Mouse (Mus musculus): Measurements from ENCODE around the gene Cdkl4. TPM values are rescaled to one million over a fixed set of nuclear protein-coding genes. Genes with fewer than 3 reads are reported as not detected.
A peak's percentile ranks its signal among the peaks of the same experiment; 100 is the strongest.
"Not testable (repeated sequence)": the region's sequence is repeated elsewhere in the genome, so short reads cannot be mapped to it uniquely, and the experiment has no call there.

The Cdkl4 gene
- total and polyA plus RNA-seq, 3 experiments: 0.05 to 0.75 TPM; not detected in 1

DNA sequence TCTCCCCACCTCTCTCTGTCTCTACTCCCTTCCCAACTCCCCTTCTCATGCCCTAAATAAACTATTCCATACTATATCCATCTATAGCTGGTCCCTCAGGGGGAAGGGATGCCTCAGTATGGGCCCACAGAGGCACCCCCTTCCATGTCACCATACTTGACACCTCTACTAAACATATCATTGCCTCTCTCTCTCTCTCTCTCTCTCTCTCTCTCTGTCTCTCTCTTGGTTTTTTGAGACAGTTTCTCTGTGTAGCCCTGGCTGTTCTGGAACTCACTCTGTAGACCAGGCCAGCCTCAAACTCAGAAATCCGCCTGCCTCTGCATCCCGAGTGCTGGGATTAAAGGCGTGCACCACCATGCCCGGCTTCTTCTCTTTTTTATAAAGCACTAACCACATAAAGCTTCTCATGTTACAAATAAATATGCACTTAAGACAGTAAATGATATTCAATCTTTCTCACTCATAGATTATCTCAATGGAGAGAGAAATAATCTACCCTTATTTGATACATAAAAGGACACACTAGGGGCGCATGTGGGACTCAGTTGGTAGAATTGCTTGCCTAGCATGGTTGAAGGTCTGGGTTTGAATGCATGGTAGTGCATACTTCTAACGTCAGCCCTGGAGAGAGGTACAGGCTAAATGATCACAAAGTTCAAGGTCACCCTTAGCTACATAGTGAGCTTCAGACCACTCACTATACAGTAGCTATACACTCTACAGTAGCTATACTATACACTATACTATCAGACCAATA, 8.6 kb downstream of the Cdkl4 start:
- H3K4me1 ChIP-seq (ENCODE audit: insufficient read depth, low read depth, low read length): peaks cover 4% of the 10 kb centered on the region
- no peak for ATAC-seq (ENCODE audit: extremely low read depth, insufficient number of reproducible peaks, low FRiP score, poor library complexity, severe bottlenecking)
- TF ChIP-seq GATA2 (IDR thresholded peaks at IDR 0.05; ENCODE audit: borderline replicate concordance, low read depth, low read length): no peak

DNA sequence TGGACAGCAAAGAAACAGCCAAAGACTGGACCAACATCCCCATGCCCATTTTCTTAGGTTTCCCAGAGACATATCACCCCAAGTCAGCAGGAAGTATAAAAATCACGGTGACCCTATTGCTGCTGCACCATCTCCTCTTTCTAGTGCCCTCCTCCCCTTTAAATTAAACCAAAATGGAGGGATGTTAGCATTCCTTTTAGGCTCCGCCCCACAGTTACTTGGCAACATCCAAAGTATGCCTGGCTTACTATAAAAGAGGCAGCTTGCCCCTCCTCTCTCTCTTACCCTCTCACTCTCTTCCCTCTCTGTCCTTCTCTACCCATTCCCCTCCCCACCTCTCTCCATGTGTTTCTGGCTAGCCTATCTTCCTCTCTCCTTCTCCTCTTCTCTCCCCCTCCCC, 9.2 kb downstream of the Cdkl4 start:
- no peak for DNase-seq (ENCODE audit: low spot score)
- Histone ChIP-seq H3K36me3 (replicated peaks) (no peaks in the 10 kb centered on the region), H3K4me1 (ENCODE audit: insufficient read depth, low read depth, low read length) (peaks cover 9% of the 10 kb centered on the region), H3K27me3 (ENCODE audit: insufficient read depth, low read length) (no peaks in the 10 kb centered on the region), H3K9me3 (replicated peaks) (peaks cover 10% of the 10 kb centered on the region), H3K4me3 (ENCODE audit: low read depth, low read length) (no peak overlapping the region)
- TF ChIP-seq GATA2 (IDR thresholded peaks at IDR 0.05; ENCODE audit: borderline replicate concordance, low read depth, low read length): no peak
- no peak for TF ChIP-seq TAL1 (conservative IDR thresholded peaks at IDR 0.05; ENCODE audit: low read depth, low read length)
- TF ChIP-seq GATA1 (IDR thresholded peaks at IDR 0.05; ENCODE audit: borderline replicate concordance, low read length): no peak
- no peak for TF ChIP-seq CTCF (IDR thresholded peaks at IDR 0.05; ENCODE audit: low read depth, low read length)
- TF ChIP-seq POLR2AphosphoS5 (IDR thresholded peaks at IDR 0.05; ENCODE audit: insufficient replicate concordance, low read depth, low read length): no peak
- no peak for ATAC-seq (ENCODE audit: extremely low read depth, insufficient number of reproducible peaks, low FRiP score, poor library complexity, severe bottlenecking)

More for the DNA sequence above, 8.6 kb downstream of the Cdkl4 start:
- no peak overlapping the region for H3K4me3 ChIP-seq (ENCODE audit: low read depth, low read length)
- no peaks in the 10 kb centered on the region for H3K36me3 ChIP-seq (replicated peaks)
- DNase-seq (ENCODE audit: low spot score): no peak
- H3K9me3 ChIP-seq (replicated peaks): peaks cover 10% of the 10 kb centered on the region
- no peaks in the 10 kb centered on the region for H3K27me3 ChIP-seq (ENCODE audit: insufficient read depth, low read length)

DNA sequence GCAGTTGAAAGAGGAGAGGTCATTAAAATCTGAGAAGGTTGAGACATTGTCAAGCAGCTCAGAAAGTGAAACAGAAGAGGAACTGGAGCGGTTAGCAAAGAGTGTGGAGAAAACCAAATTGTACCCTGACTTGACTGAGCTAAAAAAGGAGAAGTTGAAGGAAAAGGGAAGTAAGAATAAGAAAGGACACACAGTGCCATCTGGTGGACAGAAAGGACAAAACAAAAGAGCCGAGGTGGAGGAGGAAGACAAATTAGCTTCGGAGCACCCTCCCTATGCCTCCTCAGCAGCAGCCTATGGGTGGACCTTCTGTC, 13.0 kb downstream of the Cdkl4 start:
- Histone ChIP-seq H3K4me1 (ENCODE audit: insufficient read depth, low read depth, low read length) (peaks cover 16% of the 10 kb centered on the region), H3K4me3 (ENCODE audit: low read depth, low read length) (peak overlapping the region; percentile 65), H3K27me3 (ENCODE audit: insufficient read depth, low read length) (no peaks in the 10 kb centered on the region), H3K36me3 (replicated peaks) (no peaks in the 10 kb centered on the region), H3K9me3 (replicated peaks) (peaks cover 10% of the 10 kb centered on the region)
- ATAC-seq (ENCODE audit: extremely low read depth, insufficient number of reproducible peaks, low FRiP score, poor library complexity, severe bottlenecking) (peak; percentile 82), DNase-seq (ENCODE audit: low spot score) (peak; percentile 43)
- TF ChIP-seq TAL1 (conservative IDR thresholded peaks at IDR 0.05; ENCODE audit: low read depth, low read length) (no peak), GATA2 (IDR thresholded peaks at IDR 0.05; ENCODE audit: borderline replicate concordance, low read depth, low read length) (no peak), CTCF (IDR thresholded peaks at IDR 0.05; ENCODE audit: low read depth, low read length) (peak; percentile 38; the same call in 1 of the 2 replicates)

DNA sequence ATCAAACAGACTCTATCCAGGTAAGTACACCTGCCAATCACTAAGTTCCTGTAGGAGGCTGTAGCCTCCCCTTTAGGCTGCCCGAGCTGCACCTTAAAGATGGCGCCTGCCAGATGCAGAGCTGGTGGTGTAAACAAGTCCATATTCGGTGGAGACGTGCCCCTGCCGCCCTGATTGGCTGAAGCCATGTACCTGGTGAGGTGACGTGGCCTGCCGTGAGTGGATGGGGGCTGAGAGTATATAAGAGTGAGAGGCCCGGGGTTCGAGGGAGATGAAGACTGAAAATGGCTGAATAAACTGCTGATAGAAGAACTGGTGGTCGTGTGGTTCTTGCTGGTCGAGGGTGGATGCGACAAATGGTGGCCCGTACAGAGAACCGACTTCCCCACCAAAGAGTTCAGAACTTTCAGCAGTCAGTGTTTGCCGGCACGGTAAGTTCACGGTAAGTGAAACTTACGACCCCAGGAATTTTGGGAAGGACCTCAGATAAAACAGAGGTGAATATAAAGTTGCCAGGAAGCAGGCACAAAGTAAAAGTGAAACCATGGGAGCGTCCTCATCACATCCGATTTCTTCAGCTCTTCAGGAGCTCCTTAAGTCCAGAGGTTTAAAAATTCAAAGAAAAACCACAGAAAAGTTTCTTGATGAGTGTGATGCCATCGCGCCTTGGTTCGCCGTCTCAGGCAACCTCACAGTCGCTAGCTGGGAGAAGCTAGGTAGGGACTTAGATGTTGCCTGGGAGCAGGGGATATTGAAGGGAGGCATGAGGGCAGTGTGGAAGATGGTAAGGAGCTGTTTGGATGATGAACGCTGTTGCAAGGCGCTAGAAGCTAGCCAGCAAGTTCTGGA, 13.6 kb downstream of the Cdkl4 start:
- not testable (repeated sequence) for H3K36me3 ChIP-seq (replicated peaks); DNase-seq (ENCODE audit: low spot score); H3K27me3 ChIP-seq (ENCODE audit: insufficient read depth, low read length)
- H3K4me1 ChIP-seq (ENCODE audit: insufficient read depth, low read depth, low read length): peaks cover 16% of the 10 kb centered on the region
- peaks cover 10% of the 10 kb centered on the region for H3K9me3 ChIP-seq (replicated peaks)
- ATAC-seq (ENCODE audit: extremely low read depth, insufficient number of reproducible peaks, low FRiP score, poor library complexity, severe bottlenecking): 0 out of 2 replicates have a peak, but pooled peaks have one; percentile 16
- H3K4me3 ChIP-seq (ENCODE audit: low read depth, low read length): peak overlapping the region; percentile 65

DNA sequence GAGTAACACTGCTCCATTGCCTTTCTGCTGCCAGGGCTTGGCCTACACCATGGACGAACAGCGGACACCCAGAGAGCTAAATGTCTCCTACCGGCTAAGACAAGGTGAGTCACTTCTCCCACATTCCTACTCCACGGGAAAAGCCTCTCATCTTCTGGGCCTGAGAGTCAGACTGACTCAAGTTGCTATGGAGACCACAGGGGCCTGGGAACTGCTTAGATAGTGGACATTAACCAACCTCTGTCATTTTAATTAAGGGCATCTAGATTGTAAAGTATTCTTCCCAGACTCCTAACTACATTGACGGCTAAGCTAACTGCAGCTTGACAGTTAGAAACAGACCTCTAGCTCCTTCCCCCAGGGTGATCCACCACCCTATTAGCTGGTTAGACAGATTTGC, 14.8 kb downstream of the Cdkl4 start:
- H3K27me3 ChIP-seq (ENCODE audit: insufficient read depth, low read length): no peaks in the 10 kb centered on the region
- ATAC-seq (ENCODE audit: extremely low read depth, insufficient number of reproducible peaks, low FRiP score, poor library complexity, severe bottlenecking): no peak
- peaks cover 21% of the 10 kb centered on the region for H3K4me1 ChIP-seq (ENCODE audit: insufficient read depth, low read depth, low read length)
- DNase-seq (ENCODE audit: low spot score): no peak
- no peak overlapping the region for H3K4me3 ChIP-seq (ENCODE audit: low read depth, low read length)
- H3K36me3 ChIP-seq (replicated peaks): peaks cover 4% of the 10 kb centered on the region
- no peak for TF ChIP-seq CTCF (IDR thresholded peaks at IDR 0.05; ENCODE audit: low read depth, low read length)
- no peak for TF ChIP-seq GATA2 (IDR thresholded peaks at IDR 0.05; ENCODE audit: borderline replicate concordance, low read depth, low read length)
- TF ChIP-seq GATA1 (IDR thresholded peaks at IDR 0.05; ENCODE audit: borderline replicate concordance, low read length): no peak
- no peak for TF ChIP-seq POLR2AphosphoS5 (IDR thresholded peaks at IDR 0.05; ENCODE audit: insufficient replicate concordance, low read depth, low read length)
- TF ChIP-seq TAL1 (conservative IDR thresholded peaks at IDR 0.05; ENCODE audit: low read depth, low read length): no peak
- H3K9me3 ChIP-seq (replicated peaks): peaks cover 10% of the 10 kb centered on the region

DNA sequence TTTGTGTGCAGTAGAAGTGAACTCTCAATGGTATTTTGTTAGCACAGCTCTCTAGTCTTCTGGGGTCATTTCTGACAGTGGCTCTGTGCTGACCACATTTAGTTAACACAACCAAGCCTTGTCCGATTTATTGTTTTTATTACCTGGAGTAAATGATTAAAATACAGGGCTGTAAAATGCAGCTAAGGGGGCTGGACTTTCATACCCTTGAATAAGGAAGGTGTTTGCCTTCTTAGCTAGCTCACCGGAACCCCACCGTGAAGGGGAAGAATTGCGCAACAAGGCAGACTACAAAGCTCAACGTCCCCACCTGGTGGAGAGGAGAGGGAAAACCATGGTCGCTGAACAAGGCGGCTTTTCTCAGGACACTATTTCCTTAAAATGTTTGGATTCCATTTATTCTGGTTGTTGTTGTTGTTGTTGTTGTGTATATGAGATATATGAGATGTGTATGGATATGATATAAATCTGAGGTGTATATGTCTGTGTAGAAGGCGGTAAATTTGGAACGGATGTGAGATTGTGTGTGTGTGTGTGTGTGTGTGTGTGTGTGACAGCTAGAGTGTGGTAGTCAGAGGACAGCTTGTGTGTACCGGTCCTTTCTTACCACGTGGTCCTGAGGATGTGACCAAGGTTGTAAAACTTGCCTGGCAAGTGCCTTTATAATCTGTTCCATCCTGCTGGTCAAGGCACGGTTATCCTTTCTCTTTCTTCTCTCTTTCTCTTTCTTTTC, 16.8 kb downstream of the Cdkl4 start:
- Histone ChIP-seq H3K36me3 (replicated peaks) (peaks cover 11% of the 10 kb centered on the region), H3K4me3 (ENCODE audit: low read depth, low read length) (no peak overlapping the region), H3K9me3 (replicated peaks) (peaks cover 10% of the 10 kb centered on the region), H3K4me1 (ENCODE audit: insufficient read depth, low read depth, low read length) (peaks cover 22% of the 10 kb centered on the region), H3K27me3 (ENCODE audit: insufficient read depth, low read length) (no peaks in the 10 kb centered on the region)
- ATAC-seq (ENCODE audit: extremely low read depth, insufficient number of reproducible peaks, low FRiP score, poor library complexity, severe bottlenecking) (peak; percentile 54), DNase-seq (ENCODE audit: low spot score) (peak; percentile 44)
- TF ChIP-seq TAL1 (conservative IDR thresholded peaks at IDR 0.05; ENCODE audit: low read depth, low read length) (no peak), CTCF (IDR thresholded peaks at IDR 0.05; ENCODE audit: low read depth, low read length) (peak; percentile 85)
